Mouse (Mus musculus) liver, postnatal 0 days (tissue): ENCODE measurements around the gene Ccr8. TPM values are rescaled to one million over a fixed set of nuclear protein-coding genes. Genes with fewer than 3 reads are reported as not detected.

ENCODE experiments used
- ATAC-seq: fragments of 200-750 bp; cut with Nextera tagmentation; 2 replicates; pipeline ENCODE4 v1.8.0; 2017; ENCODE audit warnings: mild to moderate bottlenecking, moderate library complexity
- DNase-seq: peaks from one replicate; pipeline ENCODE4 v3.0.0-alpha.2; 2016
- H3K27ac ChIP-seq: fragments of 300-500 bp; sonication (generic); 2 replicates; pipeline ENCODE4 v1.5.1; 2014; ENCODE audit warnings: antibody characterized with exemption, moderate library complexity, mild to moderate bottlenecking, low read depth
- H3K27me3 ChIP-seq: fragments of 300-500 bp; sonication (generic); 2 replicates; pipeline ENCODE4 v1.6.1; 2014; ENCODE audit warnings: low read length, control low read depth, mixed read lengths; ENCODE audit not compliant: insufficient read depth
- H3K36me3 ChIP-seq: fragments of 300-500 bp; sonication (generic); replicated peaks from 2 replicates; pipeline ENCODE4 v1.6.1; 2014; ENCODE audit warnings: mild to moderate bottlenecking, control low read depth, low read length, moderate library complexity, mixed read lengths; ENCODE audit not compliant: insufficient read depth
- H3K4me1 ChIP-seq: fragments of 300-500 bp; sonication (generic); 2 replicates; pipeline ENCODE4 v1.6.1; 2014; ENCODE audit warnings: antibody characterized with exemption, mild to moderate bottlenecking, control low read depth; ENCODE audit not compliant: insufficient read depth
- H3K4me2 ChIP-seq: fragments of 300-500 bp; sonication (generic); 2 replicates; pipeline ENCODE4 v1.6.1; 2014; ENCODE audit warnings: low read depth, mild to moderate bottlenecking, low read length, moderate library complexity, mixed read lengths
- H3K4me3 ChIP-seq: fragments of 300-500 bp; sonication (generic); 2 replicates; pipeline ENCODE4 v1.5.1; 2014; ENCODE audit warnings: low read depth, low read length
- H3K9ac ChIP-seq: fragments of 300-500 bp; sonication (generic); replicated peaks from 2 replicates; pipeline ENCODE4 v1.6.1; 2014; ENCODE audit warnings: mild to moderate bottlenecking, moderate library complexity
- H3K9me3 ChIP-seq: fragments of 300-500 bp; sonication (generic); 2 replicates; pipeline ENCODE4 v1.6.1; 2016; ENCODE audit warnings: mild to moderate bottlenecking, control low read depth, low read length, mixed read lengths
- CTCF ChIP-seq: sonication (generic); IDR thresholded peaks from 2 replicates; pipeline ENCODE4 v1.5.1; 2016; ENCODE audit warnings: antibody characterized with exemption, low read depth
- EP300 ChIP-seq: IDR thresholded peaks from 2 replicates; pipeline ENCODE4 v1.6.1; 2016; ENCODE audit warnings: antibody characterized with exemption, low read depth, mild to moderate bottlenecking
- WGBS: fragments of 180-500 bp; shearing (Covaris S2); extraction: QIAGEN DNeasy Blood & Tissue Kit; methylation state at CpG from one replicate; pipeline ENCODE4 v1.1.7; 2014; ENCODE audit not compliant: insufficient replicate concordance; 5-methylcytosine and 5-hydroxymethylcytosine counted together
- polyA plus RNA-seq: library from polyadenylated mRNA; unstranded; fragments of >200 nt; fragmentation: Nextera tagmentation; extraction: Ambion mirVana; gene quantifications from 2 replicates; pipeline ENCODE4 v1.2.1, GENCODE M21; 2015

The Ccr8 gene
- polyA plus RNA-seq, 1 experiment from 2014 or later: not detected

GRCm38 (mm10) chr9:120112472-120112871, 20.6 kb downstream of the Ccr8 start:
- peak; percentile 92 for TF ChIP-seq EP300
- no peak for TF ChIP-seq CTCF
- WGBS: 66% methylated on average over 6 of the region's 6 CpGs
- no peak for ATAC-seq
- Histone ChIP-seq H3K9ac (peak overlapping the region; percentile 2; the same call in 1 of the 2 replicates), H3K4me2 (peak overlapping the region; percentile 51), H3K4me3 (no peak overlapping the region), H3K27ac (peak overlapping the region; percentile 100), H3K4me1 (peaks cover 33% of the 10 kb centered on the region), H3K9me3 (no peaks in the 10 kb centered on the region), H3K27me3 (no peaks in the 10 kb centered on the region), H3K36me3 (peaks cover 11% of the 10 kb centered on the region)
- DNase-seq: peak; percentile 24

DNA sequence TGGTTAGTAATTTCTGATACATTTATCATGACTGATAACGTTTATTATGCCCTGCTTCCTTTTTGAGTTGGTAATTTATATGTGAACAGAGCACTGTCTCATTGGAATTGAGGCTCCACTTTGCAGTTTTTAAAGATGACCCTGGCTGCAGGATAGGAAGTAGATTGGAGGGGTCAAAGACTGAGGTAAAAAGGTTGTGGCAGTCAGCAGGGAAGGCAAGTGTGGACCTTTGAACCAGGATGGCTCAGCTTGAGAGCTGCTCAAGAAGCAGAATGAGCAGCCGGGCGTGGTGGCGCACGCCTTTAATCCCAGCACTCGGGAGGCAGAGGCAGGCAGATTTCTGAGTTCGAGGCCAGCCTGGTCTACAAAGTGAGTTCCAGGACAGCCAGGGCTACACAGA, 21.5 kb downstream of the Ccr8 start:
- DNase-seq (no peak), ATAC-seq (no peak)
- TF ChIP-seq CTCF (no peak), EP300 (no peak)
- no peaks in the 10 kb centered on the region for H3K9me3 ChIP-seq
- H3K4me1 ChIP-seq: peaks cover 43% of the 10 kb centered on the region
- no peak overlapping the region for H3K9ac ChIP-seq
- WGBS: 86% methylated on average over 6 of the region's 7 CpGs
- H3K27me3 ChIP-seq: no peaks in the 10 kb centered on the region
- H3K27ac ChIP-seq: peak overlapping the region; percentile 100; the same call in 1 of the 2 replicates
- H3K36me3 ChIP-seq: peaks cover 21% of the 10 kb centered on the region
- no peak overlapping the region for H3K4me3 ChIP-seq
- peak overlapping the region; percentile 51 for H3K4me2 ChIP-seq

GRCm38 (mm10) chr9:120114051-120114788, 22.3 kb downstream of the Ccr8 start:
- peaks cover 43% of the 10 kb centered on the region for H3K4me1 ChIP-seq
- peak overlapping the region; percentile 89 for H3K27ac ChIP-seq
- H3K36me3 ChIP-seq: peaks cover 25% of the 10 kb centered on the region
- no peaks in the 10 kb centered on the region for H3K27me3 ChIP-seq
- peak overlapping the region; percentile 63 for H3K4me2 ChIP-seq
- peak overlapping the region; percentile 45 for H3K4me3 ChIP-seq
- TF ChIP-seq EP300 (no peak), CTCF (no peak)
- H3K9ac ChIP-seq: peak overlapping the region; percentile 78
- ATAC-seq: no peak
- 76% methylated on average over 17 of the region's 17 CpGs for WGBS
- peak; percentile 20 for DNase-seq
- H3K9me3 ChIP-seq: no peaks in the 10 kb centered on the region

GRCm38 (mm10) chr9:120114789-120115151, 22.9 kb downstream of the Ccr8 start:
- Histone ChIP-seq H3K4me1 (peaks cover 43% of the 10 kb centered on the region), H3K9me3 (no peaks in the 10 kb centered on the region), H3K9ac (peak overlapping the region; percentile 78), H3K4me3 (peak overlapping the region; percentile 45), H3K27ac (peak overlapping the region; percentile 89), H3K36me3 (peaks cover 30% of the 10 kb centered on the region), H3K4me2 (peak overlapping the region; percentile 63), H3K27me3 (no peaks in the 10 kb centered on the region)
- DNase-seq (peak; percentile 43), ATAC-seq (peak; percentile 5)
- WGBS: 81% methylated on average over 2 of the region's 2 CpGs
- 0 out of 2 replicates have a peak, but pooled peaks have one; percentile 22 for TF ChIP-seq EP300
- TF ChIP-seq CTCF: no peak

DNA sequence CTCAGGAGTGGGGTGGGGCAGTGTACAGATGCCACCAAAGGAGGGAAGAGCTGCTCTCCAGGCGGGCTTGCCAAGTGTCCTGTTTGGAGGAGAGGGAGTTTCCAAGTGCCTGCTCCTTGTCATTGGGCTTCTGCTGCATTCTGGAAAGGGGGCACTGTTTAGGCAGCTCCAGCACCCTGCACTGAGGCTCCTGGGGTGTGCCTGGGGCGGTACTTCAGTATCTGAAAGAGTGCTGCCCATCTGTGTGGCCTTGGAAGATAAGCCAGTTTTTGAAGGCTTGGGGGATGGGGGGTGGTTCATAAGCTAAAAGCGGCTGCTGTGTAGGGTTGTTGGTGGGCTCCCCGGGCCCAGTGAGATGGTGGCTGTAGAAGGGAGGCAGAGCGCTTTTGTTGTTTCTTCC, 23.7 kb downstream of the Ccr8 start:
- ATAC-seq (peak; percentile 83), DNase-seq (peak; percentile 75)
- H3K27me3 ChIP-seq: no peaks in the 10 kb centered on the region
- no peaks in the 10 kb centered on the region for H3K9me3 ChIP-seq
- H3K4me3 ChIP-seq: peak overlapping the region; percentile 45
- H3K9ac ChIP-seq: peak overlapping the region; percentile 78
- 55% methylated on average over 5 of the region's 5 CpGs for WGBS
- peaks cover 43% of the 10 kb centered on the region for H3K4me1 ChIP-seq
- H3K4me2 ChIP-seq: peak overlapping the region; percentile 63
- TF ChIP-seq EP300 (peak; percentile 93), CTCF (peak; percentile 52)
- H3K27ac ChIP-seq: peak overlapping the region; percentile 89
- H3K36me3 ChIP-seq: peaks cover 38% of the 10 kb centered on the region

DNA sequence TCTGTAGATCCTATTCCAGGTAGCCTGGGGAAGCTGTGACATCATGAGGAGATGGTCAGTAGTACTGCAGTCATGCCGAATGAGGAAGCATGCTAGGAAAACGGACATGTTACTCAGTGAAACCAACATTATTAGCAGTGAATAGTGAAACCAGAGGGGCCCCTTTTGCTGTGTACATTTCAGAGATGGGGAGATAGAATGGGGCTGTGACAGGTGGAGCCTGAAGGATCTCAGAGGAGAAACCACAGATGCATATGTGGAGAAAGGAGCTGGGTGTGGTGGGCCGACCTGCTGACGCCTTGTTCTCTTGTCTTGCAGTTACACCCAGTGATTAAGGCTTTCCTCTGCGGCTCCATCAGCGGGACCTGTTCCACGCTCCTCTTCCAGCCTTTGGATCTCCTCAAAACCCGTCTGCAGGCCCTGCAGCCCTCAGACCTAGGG, 24.3 kb downstream of the Ccr8 start:
- Histone ChIP-seq H3K4me3 (peak overlapping the region; percentile 45), H3K36me3 (peaks cover 45% of the 10 kb centered on the region), H3K9ac (peak overlapping the region; percentile 78), H3K4me2 (peak overlapping the region; percentile 63), H3K27ac (peak overlapping the region; percentile 89), H3K9me3 (no peaks in the 10 kb centered on the region), H3K4me1 (peaks cover 40% of the 10 kb centered on the region), H3K27me3 (no peaks in the 10 kb centered on the region)
- WGBS: 46% methylated on average over 8 of the region's 8 CpGs
- peak; percentile 60 for ATAC-seq
- TF ChIP-seq CTCF: no peak
- TF ChIP-seq EP300: peak; percentile 64; the same call in 1 of the 2 replicates
- DNase-seq: peak; percentile 59
